Mouse (Mus musculus) limb, embryonic 11.5 days (tissue): Measurements from ENCODE around the gene Epn3. TPM values are rescaled to one million over a fixed set of nuclear protein-coding genes. Genes with fewer than 3 reads are reported as not detected.

ENCODE experiments used
- ATAC-seq: fragments of 200-750 bp; cut with Nextera tagmentation; 2 replicates; pipeline ENCODE4 v1.8.0; 2017; ENCODE audit warnings: low read depth; ENCODE audit not compliant: insufficient number of reproducible peaks, low FRiP score, low TSS enrichment
- DNase-seq: peaks from one replicate; pipeline ENCODE4 v3.0.0-alpha.2; 2015; ENCODE audit warnings: low spot score
- H3K27ac ChIP-seq: fragments of 300-500 bp; sonication (generic); replicated peaks from 2 replicates; pipeline ENCODE4 v1.5.1; 2014; ENCODE audit warnings: low read depth, mild to moderate bottlenecking, low read length
- H3K27me3 ChIP-seq: fragments of 300-500 bp; sonication (generic); 2 replicates; pipeline ENCODE4 v1.6.1; 2014; ENCODE audit warnings: mild to moderate bottlenecking, low read length, mixed read lengths; ENCODE audit not compliant: control insufficient read depth, insufficient read depth
- H3K36me3 ChIP-seq: fragments of 300-500 bp; sonication (generic); 2 replicates; pipeline ENCODE4 v1.6.1; 2014; ENCODE audit warnings: mild to moderate bottlenecking, low read length, moderate library complexity, mixed read lengths; ENCODE audit not compliant: control insufficient read depth, insufficient read depth
- H3K4me1 ChIP-seq: fragments of 300-500 bp; sonication (generic); 2 replicates; pipeline ENCODE4 v1.6.1; 2014; ENCODE audit warnings: low read length, mixed read lengths; ENCODE audit not compliant: control insufficient read depth, insufficient read depth
- H3K4me2 ChIP-seq: fragments of 300-500 bp; sonication (generic); 2 replicates; pipeline ENCODE4 v1.6.1; 2014; ENCODE audit warnings: low read depth, mild to moderate bottlenecking, moderate library complexity; ENCODE audit not compliant: severe bottlenecking
- H3K4me3 ChIP-seq: fragments of 300-500 bp; sonication (generic); 2 replicates; pipeline ENCODE4 v1.5.1; 2014; ENCODE audit warnings: low read depth, low read length
- H3K9ac ChIP-seq: fragments of 300-500 bp; sonication (generic); 2 replicates; pipeline ENCODE4 v1.6.1; 2014; ENCODE audit warnings: mild to moderate bottlenecking, low read length
- H3K9me3 ChIP-seq: fragments of 300-500 bp; sonication (generic); 2 replicates; pipeline ENCODE4 v1.6.1; 2016; ENCODE audit warnings: low read length; ENCODE audit not compliant: control insufficient read depth
- WGBS: fragments of 180-500 bp; shearing (Covaris S2); extraction: QIAGEN DNeasy Blood & Tissue Kit; methylation state at CpG from one replicate; pipeline ENCODE4 v1.1.7; 2014; 5-methylcytosine and 5-hydroxymethylcytosine counted together
- polyA plus RNA-seq: library from polyadenylated mRNA; unstranded; fragments of >200 nt; fragmentation: Nextera tagmentation; extraction: Ambion mirVana; gene quantifications from 2 replicates; pipeline ENCODE4 v1.2.1, GENCODE M21; 2014

Epn3 gene
- polyA plus RNA-seq, 1 experiment from 2014 or later = 3.1 TPM

DNA sequence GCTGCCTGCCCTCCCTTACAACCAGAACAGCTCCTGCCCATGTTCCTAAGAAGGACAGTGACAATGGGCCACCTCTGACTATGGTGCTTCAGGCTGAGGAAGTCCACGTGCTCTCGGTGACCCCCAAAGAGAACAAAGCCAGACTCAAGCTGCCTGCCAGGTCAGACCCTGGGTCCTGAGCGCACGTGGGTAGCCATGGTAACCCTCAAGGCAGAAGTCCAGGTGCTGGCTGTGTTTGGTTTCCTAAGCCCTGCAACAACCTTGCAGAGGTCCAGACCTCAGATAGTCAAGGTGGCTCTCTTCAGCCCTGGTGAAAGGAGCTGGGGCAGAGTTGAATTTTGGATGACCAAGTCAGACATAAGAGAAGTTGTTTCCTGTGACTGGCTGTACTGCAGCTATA lies 10.0 kb downstream of the Epn3 start:
- no peak overlapping the region for H3K4me2 ChIP-seq
- no peaks in the 10 kb centered on the region; the same call in 1 of the 2 replicates for H3K27me3 ChIP-seq
- no peak overlapping the region for H3K9ac ChIP-seq
- peak; percentile 49 for DNase-seq
- 36% methylated on average over 4 of the region's 4 CpGs for WGBS
- peaks cover 10% of the 10 kb centered on the region; the same call in 1 of the 2 replicates for H3K4me1 ChIP-seq
- no peak overlapping the region for H3K4me3 ChIP-seq
- H3K36me3 ChIP-seq = no peaks in the 10 kb centered on the region
- no peaks in the 10 kb centered on the region for H3K9me3 ChIP-seq
- no peak overlapping the region for H3K27ac ChIP-seq
- no peak for ATAC-seq

DNA sequence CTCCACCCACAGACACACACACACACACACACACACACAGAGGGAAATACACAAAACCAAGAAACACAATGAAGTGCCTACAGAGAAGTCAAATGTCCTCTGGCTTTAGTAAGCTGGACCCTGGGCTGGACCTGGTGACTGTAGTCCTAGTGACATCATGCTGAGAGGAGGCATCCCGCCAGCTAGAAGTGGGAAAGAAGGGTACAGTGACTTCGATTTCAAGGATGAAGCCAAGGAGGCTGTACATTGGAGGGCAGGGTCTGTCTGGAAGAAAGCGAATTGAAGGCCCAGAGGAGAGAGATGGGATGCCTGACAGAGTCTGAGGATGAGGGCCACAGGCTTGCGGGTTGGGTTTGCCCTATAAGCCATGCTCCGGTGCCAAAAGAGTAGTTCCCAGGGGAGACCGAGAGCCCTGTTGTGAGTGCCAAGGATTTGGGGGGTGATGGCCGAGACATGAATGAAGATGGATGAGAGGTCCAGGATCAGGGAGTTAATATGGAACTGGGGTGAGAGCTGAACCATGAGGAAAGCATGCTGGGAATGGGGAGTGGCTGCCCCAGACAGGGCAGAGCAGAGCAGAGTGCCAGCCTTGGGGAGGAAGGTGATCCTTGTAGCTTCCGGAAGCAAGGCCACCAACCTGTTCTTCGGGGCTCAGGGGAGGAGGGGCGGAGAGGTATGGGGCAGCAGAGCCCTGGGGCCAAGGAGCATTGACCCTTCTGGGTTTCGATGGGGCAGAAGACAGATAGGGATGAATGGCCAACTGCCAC lies 10.8 kb downstream of the Epn3 start:
- WGBS = 86% methylated on average over 11 of the region's 11 CpGs
- DNase-seq = no peak

DNA sequence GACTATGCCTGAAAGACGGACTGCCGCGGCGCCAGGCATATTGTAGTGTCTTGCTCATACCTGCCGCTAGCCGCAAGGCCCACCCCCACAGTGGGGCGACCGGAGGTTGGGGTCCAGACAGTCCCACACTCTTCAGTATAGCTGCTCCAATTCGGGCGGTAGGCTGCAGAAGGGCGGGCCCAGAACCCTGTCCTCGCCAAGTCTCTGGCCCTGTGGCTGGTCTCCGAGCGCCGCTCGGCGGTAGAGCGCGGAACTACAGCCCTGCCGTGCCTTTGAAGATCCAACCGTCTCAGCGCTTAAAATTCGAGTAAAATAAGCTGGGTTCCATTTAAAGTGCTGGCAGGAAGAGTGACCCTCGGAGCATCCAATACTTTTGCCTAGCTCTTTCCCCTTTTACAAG lies 13.8 kb downstream of the Epn3 start, which contains the start of gene Spata20:
Gene Spata20 (minus strand): TSS at position 179 of the 400 bp plus-strand sequence.
- WGBS = 1% methylated on average over 24 of the region's 24 CpGs
- H3K36me3 ChIP-seq = no peaks in the 10 kb centered on the region
- H3K4me2 ChIP-seq = peak within 1 kb of the TSS; percentile 34; the same call in 1 of the 2 replicates
- H3K9me3 ChIP-seq = no peaks in the 10 kb centered on the region
- DNase-seq = peak; percentile 94
- no peak within 1 kb of the TSS for H3K9ac ChIP-seq
- H3K4me1 ChIP-seq = peaks cover 6% of the 10 kb centered on the region; the same call in 1 of the 2 replicates
- peak; percentile 49; the same call in 1 of the 2 replicates for ATAC-seq
- H3K27me3 ChIP-seq = no peaks in the 10 kb centered on the region
- no peak within 1 kb of the TSS for H3K27ac ChIP-seq
- no peak within 1 kb of the TSS for H3K4me3 ChIP-seq

More for the DNA sequence above, 10.8 kb downstream of the Epn3 start:
- H3K4me3 ChIP-seq = no peak overlapping the region
- H3K4me1 ChIP-seq = peaks cover 10% of the 10 kb centered on the region; the same call in 1 of the 2 replicates
- H3K4me2 ChIP-seq = no peak overlapping the region
- H3K36me3 ChIP-seq = no peaks in the 10 kb centered on the region
- H3K9me3 ChIP-seq = no peaks in the 10 kb centered on the region
- no peak overlapping the region for H3K9ac ChIP-seq
- no peaks in the 10 kb centered on the region; the same call in 1 of the 2 replicates for H3K27me3 ChIP-seq
- H3K27ac ChIP-seq = no peak overlapping the region
- ATAC-seq = no peak

DNA sequence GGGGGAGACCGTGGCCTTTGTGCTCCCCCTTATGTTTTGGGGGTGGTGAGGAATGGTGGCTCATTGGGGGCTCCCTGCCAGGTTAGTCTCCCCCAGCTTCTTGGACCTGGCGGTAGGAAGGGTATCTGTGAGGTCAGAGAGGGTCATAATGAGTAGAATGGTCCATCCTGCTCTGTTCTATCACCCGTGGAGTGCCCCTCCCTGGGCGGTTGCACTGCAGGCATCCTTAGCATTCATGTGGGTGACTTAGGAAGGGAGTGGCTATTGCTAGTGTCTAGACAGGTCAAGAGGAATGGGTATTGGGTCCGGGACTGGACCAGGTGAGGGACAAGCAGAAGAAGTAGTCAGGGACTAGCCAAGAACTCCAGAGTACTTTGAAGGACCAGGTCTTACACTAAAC lies 14.6 kb downstream of the Epn3 start:
- H3K27me3 ChIP-seq = no peaks in the 10 kb centered on the region
- WGBS = 74% methylated on average over 5 of the region's 5 CpGs

DNA sequence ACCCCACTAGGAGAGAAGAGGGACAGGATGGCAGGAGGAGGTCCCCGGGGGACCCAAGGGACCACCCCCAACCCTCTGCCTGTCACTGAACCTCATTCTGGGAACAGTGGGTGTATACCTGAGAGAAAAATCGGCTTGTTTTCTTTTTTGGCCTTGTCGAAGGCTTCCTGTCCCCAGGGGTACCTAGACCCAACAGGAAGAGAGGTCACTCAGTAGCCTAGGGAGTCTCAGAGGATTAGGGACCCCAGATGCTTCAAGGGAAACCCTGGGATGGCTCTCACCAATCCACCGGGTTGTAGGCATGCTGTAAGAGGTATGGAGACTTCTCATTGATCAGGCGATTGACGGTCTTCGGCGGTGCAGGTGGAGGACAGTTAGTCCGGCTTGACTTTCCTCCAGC lies 15.1 kb downstream of the Epn3 start:
- Histone ChIP-seq H3K4me2 (no peak overlapping the region), H3K36me3 (no peaks in the 10 kb centered on the region), H3K9me3 (no peaks in the 10 kb centered on the region), H3K9ac (no peak overlapping the region), H3K27ac (no peak overlapping the region), H3K27me3 (no peaks in the 10 kb centered on the region), H3K4me3 (no peak overlapping the region), H3K4me1 (peaks cover 1% of the 10 kb centered on the region; the same call in 1 of the 2 replicates)
- no peak for ATAC-seq
- WGBS = 89% methylated on average over 9 of the region's 9 CpGs
- DNase-seq = no peak

More for the DNA sequence above, 14.6 kb downstream of the Epn3 start:
- Histone ChIP-seq H3K9me3 (no peaks in the 10 kb centered on the region), H3K4me3 (no peak overlapping the region), H3K36me3 (no peaks in the 10 kb centered on the region), H3K4me2 (no peak overlapping the region), H3K4me1 (peaks cover 6% of the 10 kb centered on the region; the same call in 1 of the 2 replicates), H3K27ac (no peak overlapping the region), H3K9ac (no peak overlapping the region)
- DNase-seq (no peak), ATAC-seq (no peak)

DNA sequence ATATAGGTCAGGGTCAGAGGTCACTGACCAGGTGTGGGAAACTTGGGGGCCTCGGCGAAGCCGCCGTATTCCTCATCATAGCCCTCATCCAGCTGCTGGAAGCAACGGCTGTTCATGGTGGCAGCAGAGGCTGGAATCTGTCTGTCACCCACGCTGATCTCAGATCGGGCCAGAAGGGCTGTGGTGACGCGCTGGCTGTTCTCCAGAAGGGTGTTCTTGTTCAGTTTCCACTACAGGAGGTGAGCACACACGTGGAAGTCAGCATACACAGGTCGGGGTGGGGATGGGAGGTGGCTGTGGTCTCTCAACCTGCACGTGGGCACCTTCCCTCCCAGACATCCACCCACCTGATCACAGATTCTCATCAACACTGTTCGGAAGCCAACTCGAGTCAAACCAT lies 15.9 kb downstream of the Epn3 start:
- Histone ChIP-seq H3K4me1 (no peaks in the 10 kb centered on the region), H3K4me2 (no peak overlapping the region), H3K27me3 (no peaks in the 10 kb centered on the region), H3K9ac (no peak overlapping the region), H3K9me3 (no peaks in the 10 kb centered on the region), H3K27ac (no peak overlapping the region), H3K36me3 (no peaks in the 10 kb centered on the region), H3K4me3 (no peak overlapping the region)
- DNase-seq = no peak
- no peak for ATAC-seq
- WGBS = 54% methylated on average over 14 of the region's 14 CpGs

DNA sequence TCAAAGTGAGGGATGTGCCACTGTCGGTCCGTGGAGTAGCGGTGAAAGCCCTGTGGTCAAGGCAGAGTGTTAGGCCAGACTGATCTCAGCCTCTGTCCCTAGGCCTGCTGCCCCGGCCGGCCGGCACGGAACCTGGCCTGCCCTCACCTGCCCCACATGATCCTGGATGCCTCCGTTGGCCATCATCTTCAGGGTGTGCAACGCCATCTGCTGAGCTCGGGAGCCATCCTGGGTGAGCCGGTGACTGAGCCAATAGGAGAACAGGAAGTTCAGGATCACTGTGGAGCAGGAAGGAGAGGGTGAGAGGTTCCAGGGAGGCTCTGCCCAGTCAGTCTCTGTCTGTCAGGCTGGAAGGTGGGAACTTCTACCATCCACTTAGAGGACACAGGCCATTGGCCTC lies 16.3 kb downstream of the Epn3 start:
- Histone ChIP-seq H3K9me3 (no peaks in the 10 kb centered on the region), H3K4me3 (no peak overlapping the region), H3K4me1 (no peaks in the 10 kb centered on the region), H3K27ac (no peak overlapping the region), H3K4me2 (no peak overlapping the region), H3K27me3 (no peaks in the 10 kb centered on the region), H3K9ac (no peak overlapping the region), H3K36me3 (no peaks in the 10 kb centered on the region)
- WGBS = 71% methylated on average over 11 of the region's 11 CpGs
- DNase-seq (no peak), ATAC-seq (no peak)

DNA sequence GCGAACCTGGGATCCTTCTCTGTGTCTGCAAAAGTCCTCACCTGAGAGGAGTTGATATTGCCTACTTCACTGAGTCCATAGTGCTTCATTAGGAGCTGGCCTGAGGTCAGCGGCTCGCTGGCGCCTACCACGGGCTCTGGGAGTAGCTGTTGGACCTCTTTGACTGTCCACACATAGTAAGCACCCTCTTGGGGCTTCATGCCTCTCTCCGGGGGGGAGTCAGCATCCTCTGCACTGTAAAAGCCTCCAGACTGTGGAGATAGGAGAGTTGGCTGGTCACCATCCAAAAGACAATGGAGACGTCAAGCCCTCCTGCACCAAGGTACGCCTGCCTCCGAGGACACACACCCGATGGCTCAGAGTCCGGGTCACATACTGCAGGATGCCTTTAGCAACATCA lies 17.0 kb downstream of the Epn3 start:
- no peaks in the 10 kb centered on the region for H3K9me3 ChIP-seq
- no peak overlapping the region for H3K9ac ChIP-seq
- no peaks in the 10 kb centered on the region for H3K36me3 ChIP-seq
- 93% methylated on average over 11 of the region's 11 CpGs for WGBS
- ATAC-seq (no peak), DNase-seq (no peak)
- H3K27me3 ChIP-seq = no peaks in the 10 kb centered on the region
- H3K4me3 ChIP-seq = no peak overlapping the region
- no peaks in the 10 kb centered on the region for H3K4me1 ChIP-seq
- H3K27ac ChIP-seq = no peak overlapping the region
- no peak overlapping the region for H3K4me2 ChIP-seq
